ENCODE assay signal across 21 mouse cellular contexts in genomic region chr13:35756393-35757338, GRCm38 (mm10).
DNase-seq lines count a peak whose midpoint lies in the region; ATAC-seq and TF ChIP-seq lines count a peak whose summit lies in the region.
"Had no signal": no experiment of that assay in that cellular context is flagged by ENCODE, and none has a peak within 500 bp of the region (broad histone marks: within the 10 kb centered on the region; RNA-seq: fewer than 3 reads in every experiment).

No protein-coding gene starts in this region.

- H3K4me3 ChIP-seq in heart, embryonic 11.5 days (ENCODE audit: low read depth, low read length) = no peak overlapping the region
- H3K4me3 ChIP-seq in C2C12 (ENCODE audit: insufficient read depth, poor library complexity, severe bottlenecking) = no peak overlapping the region
- peak overlapping the region; percentile 50 for H3K4me3 ChIP-seq in erythroblast, embryonic 14.5 days (replicated peaks)
- peak overlapping the region; percentile 19 for H3K4me3 ChIP-seq in liver, embryonic 15.5 days (replicated peaks)
- no peak overlapping the region for H3K4me3 ChIP-seq in hindbrain, embryonic 10.5 days
- H3K4me3 ChIP-seq: left cerebral cortex, adult 2 months; limb, embryonic 10.5 days; midbrain, embryonic 15.5 days had no signal

- no peak overlapping the region for H3K27ac ChIP-seq in heart, embryonic 11.5 days (ENCODE audit: low read depth, low read length)
- peak overlapping the region; percentile 77 for H3K27ac ChIP-seq in liver, embryonic 15.5 days (replicated peaks)
- no peak overlapping the region for H3K27ac ChIP-seq in hindbrain, embryonic 10.5 days
- H3K27ac ChIP-seq: left cerebral cortex, adult 2 months; limb, embryonic 10.5 days; midbrain, embryonic 15.5 days had no signal

- DNase-seq in heart, adult 11 months = no peak
- no peak for DNase-seq in adrenal gland, postnatal 4 days (ENCODE audit: low spot score in 2 of 2)
- DNase-seq in thymus, postnatal 0 days (ENCODE audit: low spot score) = no peak
- DNase-seq in hindbrain, embryonic 10.5 days (ENCODE audit: low spot score) = no peak
- DNase-seq: cerebellum, adult 8-10 months; gastrocnemius, postnatal 10 days; kidney, adult 8-10 months; kidney, postnatal 4 days; layer of hippocampus, adult 9-11 months; lung, adult 2 months; lung, postnatal 4 days; right cerebral cortex, postnatal 25 days; thymus, postnatal 14 days had no signal

- no peak overlapping the region for H3ac ChIP-seq in C2C12 (ENCODE audit: control insufficient read depth, insufficient read length, low read depth)

- H3K4me2 ChIP-seq in heart, embryonic 11.5 days = no peak overlapping the region
- H3K4me2 ChIP-seq in liver, embryonic 15.5 days = peak overlapping the region; percentile 60
- H3K4me2 ChIP-seq: midbrain, embryonic 15.5 days had no signal

- no peak for ATAC-seq in heart, embryonic 11.5 days (replicated peaks; ENCODE audit: insufficient number of reproducible peaks, low FRiP score, low TSS enrichment)
- peak; percentile 91 for ATAC-seq in liver, embryonic 15.5 days (ENCODE audit: insufficient read depth)
- ATAC-seq: midbrain, embryonic 15.5 days had no signal

- 0 out of 2 replicates have a peak overlapping the region, but pooled peaks have one; percentile 8 for H3K9ac ChIP-seq in heart, embryonic 11.5 days (ENCODE audit: low read depth, low read length)
- peak overlapping the region; percentile 18; the same call in 1 of the 2 replicates for H3K9ac ChIP-seq in liver, embryonic 15.5 days
- H3K9ac ChIP-seq: midbrain, embryonic 15.5 days had no signal

- 73% methylated on average over 21 of the region's 21 CpGs for WGBS in heart, embryonic 11.5 days (ENCODE audit: insufficient replicate concordance)
- WGBS in liver, embryonic 15.5 days (ENCODE audit: insufficient replicate concordance) = 40% methylated on average over 21 of the region's 21 CpGs
- WGBS in hindbrain, embryonic 10.5 days = 89% methylated on average over 21 of the region's 21 CpGs

- peaks cover 37% of the 10 kb centered on the region for H3K4me1 ChIP-seq in heart, embryonic 11.5 days (ENCODE audit: control insufficient read depth, insufficient read depth, low read length)
- peaks cover 99% of the 10 kb centered on the region for H3K4me1 ChIP-seq in erythroblast, embryonic 14.5 days (ENCODE audit: control insufficient read depth)
- H3K4me1 ChIP-seq in liver, embryonic 15.5 days (replicated peaks) = peaks cover 97% of the 10 kb centered on the region
- peaks cover 13% of the 10 kb centered on the region for H3K4me1 ChIP-seq in hindbrain, embryonic 10.5 days (replicated peaks)
- H3K4me1 ChIP-seq: midbrain, embryonic 15.5 days had no signal

- H3K79me2 ChIP-seq in C2C12 (ENCODE audit: control insufficient read depth, insufficient read depth) = peaks cover 86% of the 10 kb centered on the region

- H3K36me3 ChIP-seq in heart, embryonic 11.5 days (ENCODE audit: control insufficient read depth, insufficient read depth, low read length) = no peaks in the 10 kb centered on the region
- H3K36me3 ChIP-seq in C2C12 (ENCODE audit: control insufficient read depth, insufficient read depth) = no peaks in the 10 kb centered on the region
- H3K36me3 ChIP-seq in erythroblast, embryonic 14.5 days (ENCODE audit: control insufficient read depth) = peaks cover 49% of the 10 kb centered on the region
- 0 out of 2 replicates have a peak, but pooled peaks cover 7% of the 10 kb centered on the region for H3K36me3 ChIP-seq in liver, embryonic 15.5 days (replicated peaks)
- H3K36me3 ChIP-seq in hindbrain, embryonic 10.5 days = 0 out of 2 replicates have a peak, but pooled peaks cover 14% of the 10 kb centered on the region
- H3K36me3 ChIP-seq: limb, embryonic 10.5 days; midbrain, embryonic 15.5 days had no signal

- no peaks in the 10 kb centered on the region for H3K9me3 ChIP-seq in heart, embryonic 11.5 days (replicated peaks; ENCODE audit: control insufficient read depth, low read length)
- H3K9me3 ChIP-seq in erythroblast, embryonic 14.5 days (ENCODE audit: control insufficient read depth, low read length) = no peaks in the 10 kb centered on the region
- H3K9me3 ChIP-seq in liver, embryonic 15.5 days (replicated peaks) = no peaks in the 10 kb centered on the region
- peaks cover 5% of the 10 kb centered on the region; the same call in 1 of the 2 replicates for H3K9me3 ChIP-seq in hindbrain, embryonic 10.5 days
- H3K9me3 ChIP-seq: limb, embryonic 10.5 days; midbrain, embryonic 15.5 days had no signal

- no peak for TF ChIP-seq CTCF in C2C12 (IDR thresholded peaks at IDR 0.05; ENCODE audit: control insufficient read depth, insufficient read depth, insufficient read length)

- no peaks in the 10 kb centered on the region for H3K27me3 ChIP-seq in heart, embryonic 11.5 days (ENCODE audit: control insufficient read depth, insufficient read depth, low read length)
- no peaks in the 10 kb centered on the region for H3K27me3 ChIP-seq in C2C12 (ENCODE audit: control insufficient read depth, insufficient read depth, insufficient read length)
- no peaks in the 10 kb centered on the region for H3K27me3 ChIP-seq in erythroblast, embryonic 14.5 days (ENCODE audit: control insufficient read depth)
- no peaks in the 10 kb centered on the region for H3K27me3 ChIP-seq in liver, embryonic 15.5 days
- H3K27me3 ChIP-seq in hindbrain, embryonic 10.5 days (ENCODE audit: insufficient read depth, poor library complexity, severe bottlenecking) = no peaks in the 10 kb centered on the region
- H3K27me3 ChIP-seq: CH12.LX; midbrain, embryonic 15.5 days had no signal

- peaks cover 54% of the 10 kb centered on the region for H3K79me3 ChIP-seq in C2C12 (ENCODE audit: low read depth)

TF ChIP-seq in C2C12, 6 proteins besides CTCF, POLR2A, EP300 and RAD21:
- TF ChIP-seq FOSL1 (IDR thresholded peaks at IDR 0.05; ENCODE audit: insufficient read depth, low read length, poor library complexity, severe bottlenecking) (no peak), MYOD1 (IDR thresholded peaks at IDR 0.05; ENCODE audit: control insufficient read depth, insufficient read length, low read depth) (peak; percentile 28), CEBPB (IDR thresholded peaks at IDR 0.05; ENCODE audit: low read depth) (no peak)

Comparison
In these comparisons a context has a peak if more than half of its experiments do, and no peak if none do; other contexts are left out.
1. H3K4me3 ChIP-seq: peak in erythroblast, embryonic 14.5 days (single experiment) and liver, embryonic 15.5 days (single experiment); none in heart, embryonic 11.5 days (single experiment), C2C12 (single experiment) and hindbrain, embryonic 10.5 days (single experiment).